Mouse (Mus musculus) hindbrain, embryonic 10.5 days (tissue): Measurements from ENCODE around the gene Tnrc6b. TPM values are rescaled to one million over a fixed set of nuclear protein-coding genes. Genes with fewer than 3 reads are reported as not detected.
A peak's percentile ranks its signal among the peaks of the same experiment; 100 is the strongest.

Source experiments
- DNase-seq: peaks from one replicate; pipeline ENCODE4 v3.0.0-alpha.2; 2017; ENCODE audit warnings: low spot score
- H3K27ac ChIP-seq: fragments of 300-500 bp; sonication (generic); 2 replicates; pipeline ENCODE4 v1.5.1; 2016; ENCODE audit warnings: mild to moderate bottlenecking, moderate library complexity
- H3K27me3 ChIP-seq: fragments of 300-500 bp; sonication (generic); 2 replicates; pipeline ENCODE4 v1.6.1; 2016; ENCODE audit warnings: mild to moderate bottlenecking; ENCODE audit not compliant: poor library complexity, insufficient read depth, severe bottlenecking
- H3K36me3 ChIP-seq: fragments of 300-500 bp; sonication (generic); 2 replicates; pipeline ENCODE4 v1.6.1; 2016; ENCODE audit warnings: mild to moderate bottlenecking, moderate library complexity
- H3K4me1 ChIP-seq: fragments of 300-500 bp; sonication (generic); replicated peaks from 2 replicates; pipeline ENCODE4 v1.6.1; 2016; ENCODE audit warnings: mild to moderate bottlenecking
- H3K4me3 ChIP-seq: fragments of 300-500 bp; sonication (generic); 2 replicates; pipeline ENCODE4 v1.5.1; 2016; ENCODE audit warnings: mild to moderate bottlenecking, moderate library complexity
- H3K9me3 ChIP-seq: fragments of 300-500 bp; sonication (generic); 2 replicates; pipeline ENCODE4 v1.6.1; 2016; ENCODE audit warnings: mild to moderate bottlenecking, moderate library complexity
- WGBS: fragments of 180-500 bp; shearing (Covaris S2); methylation state at CpG from one replicate; pipeline ENCODE4 v1.1.7; 2016; 5-methylcytosine and 5-hydroxymethylcytosine counted together
- polyA plus RNA-seq: library from polyadenylated mRNA; unstranded; fragments of >200 nt; fragmentation: Nextera tagmentation; extraction: Ambion mirVana; gene quantifications from 2 replicates; pipeline ENCODE4 v1.2.1, GENCODE M21; 2016

Tnrc6b gene
- polyA plus RNA-seq, 1 experiment from 2014 or later, result 43.3 TPM

- peaks cover 12% of the 10 kb centered on the region for H3K4me1 ChIP-seq
- 92% methylated on average over 9 of the region's 9 CpGs for WGBS
- peaks cover 85% of the 10 kb centered on the region for H3K36me3 ChIP-seq
- H3K9me3 ChIP-seq, result no peaks in the 10 kb centered on the region
- no peaks in the 10 kb centered on the region for H3K27me3 ChIP-seq
- no peak overlapping the region for H3K27ac ChIP-seq
- H3K4me3 ChIP-seq, result no peak overlapping the region
- no peak for DNase-seq
Observed at GRCm38 (mm10) chr15:80953971-80954370, 242.9 kb downstream of the Tnrc6b start.

GRCm38 (mm10) chr15:80954861-80955260 is 243.7 kb downstream of the Tnrc6b start:
- Histone ChIP-seq H3K27ac (no peak overlapping the region), H3K9me3 (no peaks in the 10 kb centered on the region), H3K27me3 (no peaks in the 10 kb centered on the region), H3K4me3 (no peak overlapping the region), H3K36me3 (peaks cover 89% of the 10 kb centered on the region), H3K4me1 (peaks cover 3% of the 10 kb centered on the region)
- no peak for DNase-seq
- 85% methylated on average over 3 of the region's 3 CpGs for WGBS

GRCm38 (mm10) chr15:80955836-80956438 is 244.8 kb downstream of the Tnrc6b start:
- no peak overlapping the region for H3K27ac ChIP-seq
- no peaks in the 10 kb centered on the region for H3K9me3 ChIP-seq
- peaks cover 90% of the 10 kb centered on the region for H3K36me3 ChIP-seq
- 95% methylated on average over 12 of the region's 12 CpGs for WGBS
- H3K4me3 ChIP-seq, result no peak overlapping the region
- no peaks in the 10 kb centered on the region for H3K27me3 ChIP-seq
- no peaks in the 10 kb centered on the region for H3K4me1 ChIP-seq
- DNase-seq, result no peak

GRCm38 (mm10) chr15:80969371-80969770 is 258.3 kb downstream of the Tnrc6b start:
- Histone ChIP-seq H3K9me3 (no peaks in the 10 kb centered on the region), H3K36me3 (peaks cover 59% of the 10 kb centered on the region), H3K27ac (no peak overlapping the region), H3K27me3 (no peaks in the 10 kb centered on the region), H3K4me1 (no peaks in the 10 kb centered on the region), H3K4me3 (no peak overlapping the region)
- DNase-seq, result no peak
- WGBS, result 97% methylated on average over 1 of the region's 1 CpGs

- no peaks in the 10 kb centered on the region for H3K9me3 ChIP-seq
- no peaks in the 10 kb centered on the region for H3K27me3 ChIP-seq
- H3K4me1 ChIP-seq, result peaks cover 15% of the 10 kb centered on the region
- H3K27ac ChIP-seq, result no peak overlapping the region
- DNase-seq, result no peak
- peaks cover 15% of the 10 kb centered on the region for H3K36me3 ChIP-seq
- no peak overlapping the region for H3K4me3 ChIP-seq
- WGBS, result 63% methylated on average over 5 of the region's 5 CpGs
Observed at GRCm38 (mm10) chr15:80974311-80974710, 263.2 kb downstream of the Tnrc6b start.

GRCm38 (mm10) chr15:80975666-80976065 is 264.6 kb downstream of the Tnrc6b start:
- WGBS, result 89% methylated on average over 3 of the region's 3 CpGs
- Histone ChIP-seq H3K36me3 (peaks cover 1% of the 10 kb centered on the region; the same call in 1 of the 2 replicates), H3K27ac (no peak overlapping the region), H3K9me3 (no peaks in the 10 kb centered on the region), H3K4me3 (no peak overlapping the region), H3K27me3 (no peaks in the 10 kb centered on the region), H3K4me1 (peaks cover 15% of the 10 kb centered on the region)
- no peak for DNase-seq

- H3K27me3 ChIP-seq, result no peaks in the 10 kb centered on the region
- H3K27ac ChIP-seq, result peak within 1 kb of the TSS; percentile 86
- H3K36me3 ChIP-seq, result no peaks in the 10 kb centered on the region
- peak; percentile 85 for DNase-seq
- peak within 1 kb of the TSS; percentile 91 for H3K4me3 ChIP-seq
- H3K9me3 ChIP-seq, result no peaks in the 10 kb centered on the region
- under 1% methylated on average over 67 of the region's 67 CpGs for WGBS
- H3K4me1 ChIP-seq, result peaks cover 15% of the 10 kb centered on the region
Observed at GRCm38 (mm10) chr15:80977620-80978334, 266.7 kb downstream of the Tnrc6b start, which contains the start of gene Sgsm3. Sgsm3 (plus strand) TSS chr15:80977765.

- Histone ChIP-seq H3K27me3 (no peaks in the 10 kb centered on the region), H3K4me3 (no peak overlapping the region), H3K9me3 (no peaks in the 10 kb centered on the region), H3K27ac (no peak overlapping the region), H3K4me1 (peaks cover 15% of the 10 kb centered on the region), H3K36me3 (no peaks in the 10 kb centered on the region)
- 86% methylated on average over 4 of the region's 4 CpGs for WGBS
- DNase-seq, result no peak
Observed at GRCm38 (mm10) chr15:80979611-80980010, 268.5 kb downstream of the Tnrc6b start.

- WGBS, result 89% methylated on average over 4 of the region's 4 CpGs
- no peaks in the 10 kb centered on the region for H3K9me3 ChIP-seq
- H3K27ac ChIP-seq, result no peak overlapping the region
- peaks cover 15% of the 10 kb centered on the region for H3K4me1 ChIP-seq
- no peaks in the 10 kb centered on the region for H3K27me3 ChIP-seq
- no peak for DNase-seq
- no peak overlapping the region for H3K4me3 ChIP-seq
- H3K36me3 ChIP-seq, result no peaks in the 10 kb centered on the region
Observed at GRCm38 (mm10) chr15:80981176-80981575, 270.1 kb downstream of the Tnrc6b start.

- Histone ChIP-seq H3K27ac (no peak overlapping the region), H3K4me1 (peaks cover 5% of the 10 kb centered on the region), H3K4me3 (no peak overlapping the region), H3K36me3 (no peaks in the 10 kb centered on the region), H3K9me3 (no peaks in the 10 kb centered on the region), H3K27me3 (no peaks in the 10 kb centered on the region)
- DNase-seq, result no peak
- 85% methylated on average over 2 of the region's 2 CpGs for WGBS
Observed at GRCm38 (mm10) chr15:80983264-80983663, 272.2 kb downstream of the Tnrc6b start.

- no peaks in the 10 kb centered on the region for H3K9me3 ChIP-seq
- H3K27ac ChIP-seq, result no peak overlapping the region
- 53% methylated on average over 1 of the region's 1 CpGs for WGBS
- H3K4me3 ChIP-seq, result no peak overlapping the region
- no peaks in the 10 kb centered on the region for H3K36me3 ChIP-seq
- no peak for DNase-seq
- H3K27me3 ChIP-seq, result no peaks in the 10 kb centered on the region
- H3K4me1 ChIP-seq, result no peaks in the 10 kb centered on the region
Observed at GRCm38 (mm10) chr15:80988331-80988730, 277.2 kb downstream of the Tnrc6b start.

GRCm38 (mm10) chr15:80989712-80990111 is 278.6 kb downstream of the Tnrc6b start:
- 79% methylated on average over 3 of the region's 3 CpGs for WGBS
- Histone ChIP-seq H3K27me3 (no peaks in the 10 kb centered on the region), H3K36me3 (no peaks in the 10 kb centered on the region), H3K4me1 (no peaks in the 10 kb centered on the region), H3K27ac (no peak overlapping the region), H3K9me3 (no peaks in the 10 kb centered on the region), H3K4me3 (no peak overlapping the region)
- DNase-seq, result no peak
